In the genomic region with DNA sequence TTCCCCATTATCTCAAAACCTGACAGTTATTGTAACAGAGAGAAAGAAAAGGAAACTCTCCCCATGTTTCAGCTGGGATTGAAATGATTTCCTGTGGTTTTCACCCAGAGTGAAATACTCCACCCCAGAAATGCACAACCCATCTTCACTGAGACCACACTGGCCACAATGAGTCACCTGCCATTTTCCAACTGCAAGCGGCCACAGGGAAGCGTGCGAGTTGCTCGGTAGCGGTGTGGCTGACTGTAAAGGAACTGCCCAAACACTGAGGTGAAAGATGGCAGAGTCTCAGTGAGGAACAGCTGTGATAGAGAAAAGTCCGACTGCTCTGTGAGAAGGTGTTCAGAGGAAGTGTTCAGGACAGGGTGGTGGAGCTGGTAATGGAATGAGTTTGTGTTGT, we compare ENCODE assay signal across 34 mouse cellular contexts.
DNase-seq lines count a peak whose midpoint lies in the region; ATAC-seq and TF ChIP-seq lines count a peak whose summit lies in the region.
"Had no signal": no experiment of that assay in that cellular context is flagged by ENCODE, and none has a peak within 500 bp of the region (broad histone marks: within the 10 kb centered on the region; RNA-seq: fewer than 3 reads in every experiment).

No protein-coding gene starts in this region.

- dilution Hi-C loops in CH12.LX (cut with MboI; ENCODE audit: extremely low pct_ligation_motif_present, extremely low pct_unique_long_range_greater_than_20kb, low sequenced_read_pairs): no loop called here

- H3K4me3 ChIP-seq in midbrain, embryonic 13.5 days (replicated peaks): no peak overlapping the region
- H3K4me3 ChIP-seq in midbrain, postnatal 0 days (ENCODE audit: low read depth, low read length): no peak overlapping the region
- H3K4me3 ChIP-seq in CH12.LX (replicated peaks in 1 of 3; ENCODE audit: low read depth in 2 of 3, low read length in 2 of 3, poor library complexity in 1 of 3) (no peak overlapping the region), myocyte (no peak overlapping the region)
- H3K4me3 ChIP-seq in forebrain, embryonic 13.5 days: no peak overlapping the region
- H3K4me3 ChIP-seq in kidney, adult 2 months (ENCODE audit: insufficient read depth, low read depth, low read length): no peak overlapping the region
- H3K4me3 ChIP-seq in midbrain, embryonic 15.5 days: no peak overlapping the region
- H3K4me3 ChIP-seq: embryonic facial prominence, embryonic 12.5 days; forebrain, embryonic 10.5 days; gastrocnemius, adult 2 months; heart, embryonic 10.5 days; limb, embryonic 10.5 days; limb, embryonic 15.5 days; liver, embryonic 13.5 days; midbrain, embryonic 10.5 days; neural tube, embryonic 15.5 days had no signal

- no peaks in the 10 kb centered on the region for H3K27me3 ChIP-seq in midbrain, embryonic 13.5 days
- no peaks in the 10 kb centered on the region for H3K27me3 ChIP-seq in midbrain, postnatal 0 days (ENCODE audit: insufficient read depth, low read length)
- H3K27me3 ChIP-seq in CH12.LX (replicated peaks): no peaks in the 10 kb centered on the region
- H3K27me3 ChIP-seq in myocyte (ENCODE audit: control insufficient read depth, insufficient read depth, insufficient read length): no peaks in the 10 kb centered on the region
- no peaks in the 10 kb centered on the region for H3K27me3 ChIP-seq in forebrain, embryonic 13.5 days
- H3K27me3 ChIP-seq in kidney, adult 2 months (replicated peaks; ENCODE audit: control insufficient read depth, insufficient read depth, low read length): no peaks in the 10 kb centered on the region; the same call in 1 of the 2 replicates
- no peaks in the 10 kb centered on the region for H3K27me3 ChIP-seq in midbrain, embryonic 15.5 days (replicated peaks)
- H3K27me3 ChIP-seq: embryonic facial prominence, embryonic 12.5 days; limb, embryonic 15.5 days; liver, embryonic 13.5 days; neural tube, embryonic 15.5 days had no signal

- 0 out of 2 replicates have a peak, but pooled peaks cover 4% of the 10 kb centered on the region for H3K36me3 ChIP-seq in midbrain, embryonic 13.5 days
- H3K36me3 ChIP-seq in midbrain, postnatal 0 days (ENCODE audit: insufficient read depth, low read length): no peaks in the 10 kb centered on the region
- H3K36me3 ChIP-seq in CH12.LX (replicated peaks in 1 of 2; ENCODE audit: control insufficient read depth in 1 of 2, insufficient read depth in 1 of 2, low read length in 1 of 2) (no peaks in the 10 kb centered on the region), myocyte (ENCODE audit: control insufficient read depth, insufficient read depth) (no peaks in the 10 kb centered on the region)
- peaks cover 4% of the 10 kb centered on the region; the same call in 1 of the 2 replicates for H3K36me3 ChIP-seq in forebrain, embryonic 13.5 days (ENCODE audit: poor library complexity, severe bottlenecking)
- H3K36me3 ChIP-seq in kidney, adult 2 months (ENCODE audit: control insufficient read depth, insufficient read depth, low read length): no peaks in the 10 kb centered on the region
- H3K36me3 ChIP-seq in midbrain, embryonic 15.5 days (replicated peaks): no peaks in the 10 kb centered on the region
- H3K36me3 ChIP-seq: embryonic facial prominence, embryonic 12.5 days; forebrain, embryonic 10.5 days; heart, embryonic 10.5 days; limb, embryonic 10.5 days; limb, embryonic 15.5 days; liver, embryonic 13.5 days; midbrain, embryonic 10.5 days; neural tube, embryonic 15.5 days had no signal

- WGBS in midbrain, embryonic 13.5 days: 95% methylated on average over 6 of the region's 6 CpGs
- 88% methylated on average over 6 of the region's 6 CpGs for WGBS in midbrain, postnatal 0 days
- 85% methylated on average over 6 of the region's 6 CpGs for WGBS in forebrain, embryonic 13.5 days
- 81% methylated on average over 6 of the region's 6 CpGs for WGBS in kidney, adult 2 months
- WGBS in midbrain, embryonic 15.5 days: 94% methylated on average over 6 of the region's 6 CpGs

- H3K4me1 ChIP-seq in midbrain, embryonic 13.5 days (replicated peaks): no peaks in the 10 kb centered on the region; the same call in 1 of the 2 replicates
- H3K4me1 ChIP-seq in midbrain, postnatal 0 days (ENCODE audit: insufficient read depth, low read length): peaks cover 6% of the 10 kb centered on the region; the same call in 1 of the 2 replicates
- peaks cover 0 to 8% of the 10 kb centered on the region in 2 experiments; a peak in 2 of 4 replicates for H3K4me1 ChIP-seq in CH12.LX (ENCODE audit: control insufficient read depth in 1 of 2, insufficient read depth in 2 of 2)
- peaks cover 6% of the 10 kb centered on the region; the same call in 1 of the 2 replicates for H3K4me1 ChIP-seq in forebrain, embryonic 13.5 days
- no peaks in the 10 kb centered on the region for H3K4me1 ChIP-seq in kidney, adult 2 months (ENCODE audit: control insufficient read depth, insufficient read depth, low read length)
- peaks cover 3% of the 10 kb centered on the region; the same call in 1 of the 2 replicates for H3K4me1 ChIP-seq in midbrain, embryonic 15.5 days
- H3K4me1 ChIP-seq: embryonic facial prominence, embryonic 12.5 days; limb, embryonic 10.5 days had no signal

- no peak for TF ChIP-seq POLR2A in CH12.LX (IDR thresholded peaks at IDR 0.05; ENCODE audit: low read depth, low read length)
- TF ChIP-seq POLR2A in myocyte (IDR thresholded peaks at IDR 0.05; ENCODE audit: insufficient read length, low read depth): no peak
- TF ChIP-seq POLR2A in kidney, adult 2 months (IDR thresholded peaks at IDR 0.05; ENCODE audit: low read depth, low read length): no peak

- no peaks in the 10 kb centered on the region for H3K9me3 ChIP-seq in midbrain, embryonic 13.5 days
- H3K9me3 ChIP-seq in midbrain, postnatal 0 days (ENCODE audit: low read length): no peaks in the 10 kb centered on the region
- peaks cover 5% of the 10 kb centered on the region for H3K9me3 ChIP-seq in CH12.LX (replicated peaks; ENCODE audit: low read length)
- no peaks in the 10 kb centered on the region for H3K9me3 ChIP-seq in forebrain, embryonic 13.5 days (replicated peaks)
- no peaks in the 10 kb centered on the region for H3K9me3 ChIP-seq in midbrain, embryonic 15.5 days
- H3K9me3 ChIP-seq: embryonic facial prominence, embryonic 12.5 days; heart, embryonic 10.5 days; limb, embryonic 15.5 days; neural tube, embryonic 15.5 days had no signal

- TF ChIP-seq CTCF in midbrain, postnatal 0 days (IDR thresholded peaks at IDR 0.05): no peak
- TF ChIP-seq CTCF in CH12.LX (conservative IDR thresholded peaks at IDR 0.05 in 1 of 2, IDR thresholded peaks at IDR 0.05 in 1 of 2; ENCODE audit: low read depth in 2 of 2, low read length in 2 of 2): no peak
- no peak for TF ChIP-seq CTCF in kidney, adult 2 months (conservative IDR thresholded peaks at IDR 0.05; ENCODE audit: insufficient read depth, insufficient read length, low read depth, low read length)

- TF ChIP-seq EP300 in CH12.LX (IDR thresholded peaks at IDR 0.05; ENCODE audit: low read length): no peak; the same call in 1 of the 2 replicates

- H3ac ChIP-seq in myocyte (ENCODE audit: control insufficient read depth, insufficient read length): no peak overlapping the region

- no peak for TF ChIP-seq RAD21 in CH12.LX (IDR thresholded peaks at IDR 0.05; ENCODE audit: low read depth, low read length)

- H3K9ac ChIP-seq in midbrain, embryonic 13.5 days (replicated peaks): no peak overlapping the region
- H3K9ac ChIP-seq in midbrain, postnatal 0 days (replicated peaks; ENCODE audit: low read length, poor library complexity, severe bottlenecking): no peak overlapping the region
- H3K9ac ChIP-seq in CH12.LX (ENCODE audit: insufficient read depth, low read depth): no peak overlapping the region
- H3K9ac ChIP-seq in forebrain, embryonic 13.5 days: no peak overlapping the region
- no peak overlapping the region for H3K9ac ChIP-seq in midbrain, embryonic 15.5 days
- H3K9ac ChIP-seq: embryonic facial prominence, embryonic 12.5 days; limb, embryonic 15.5 days; liver, embryonic 13.5 days; neural tube, embryonic 15.5 days had no signal

- no peak overlapping the region for H3K4me2 ChIP-seq in midbrain, embryonic 13.5 days (replicated peaks)
- no peak overlapping the region for H3K4me2 ChIP-seq in midbrain, postnatal 0 days (ENCODE audit: low read depth, low read length, poor library complexity, severe bottlenecking)
- H3K4me2 ChIP-seq in CH12.LX (ENCODE audit: insufficient read depth, low read depth, poor library complexity, severe bottlenecking) (no peak overlapping the region), myocyte (ENCODE audit: low read depth) (peak overlapping the region; percentile 58)
- H3K4me2 ChIP-seq in forebrain, embryonic 13.5 days: no peak overlapping the region
- H3K4me2 ChIP-seq in midbrain, embryonic 15.5 days: no peak overlapping the region
- H3K4me2 ChIP-seq: embryonic facial prominence, embryonic 12.5 days; limb, embryonic 15.5 days; liver, embryonic 13.5 days; neural tube, embryonic 15.5 days had no signal

- in situ Hi-C loops in CH12.LX (cut with MboI; ENCODE audit: low pct_ligation_motif_present, low pct_unique_long_range_greater_than_20kb, low sequenced_read_pairs): no loop called here

- no peak for DNase-seq in midbrain, postnatal 0 days (ENCODE audit: low spot score)
- peak; percentile 45 for DNase-seq in CH12.LX (ENCODE audit: extremely low read depth)
- DNase-seq in fibroblast of lung, adult 2 months (ENCODE audit: low read depth): peak; percentile 7
- DNase-seq in kidney, adult 2 months: no peak
- DNase-seq: adrenal gland, postnatal 36 days; cerebellum, adult 8-10 months; cerebellum, postnatal 36 days; embryo, embryonic 11 days; gastrocnemius, adult 2 months; gastrocnemius, postnatal 36 days; heart, postnatal 10 days; kidney, adult 18-20 months; layer of hippocampus, postnatal 36 days; liver, embryonic 13.5 days; lung, adult 18-20 months; lung, postnatal 4 days; right cerebral cortex, postnatal 25 days; spleen, adult 18-20 months; thymus, postnatal 14 days had no signal

- ATAC-seq in midbrain, embryonic 13.5 days: no peak
- no peak for ATAC-seq in midbrain, postnatal 0 days (ENCODE audit: low FRiP score)
- ATAC-seq in forebrain, embryonic 13.5 days: no peak
- ATAC-seq in midbrain, embryonic 15.5 days (replicated peaks): no peak
- ATAC-seq: CD4-positive, CD25-positive, alpha-beta regulatory T cell, adult 4 months; forebrain, embryonic 16.5 days; hindbrain, embryonic 16.5 days; lung, postnatal 0 days had no signal

- 0 out of 2 replicates have a peak overlapping the region, but pooled peaks have one; percentile 3 for H3K27ac ChIP-seq in midbrain, embryonic 13.5 days
- H3K27ac ChIP-seq in midbrain, postnatal 0 days (ENCODE audit: low read depth, low read length): no peak overlapping the region
- H3K27ac ChIP-seq in CH12.LX (ENCODE audit: insufficient read depth, low read depth): no peak overlapping the region
- no peak overlapping the region for H3K27ac ChIP-seq in forebrain, embryonic 13.5 days
- H3K27ac ChIP-seq in kidney, adult 2 months (ENCODE audit: insufficient read depth, low read depth, low read length): no peak overlapping the region
- no peak overlapping the region for H3K27ac ChIP-seq in midbrain, embryonic 15.5 days
- H3K27ac ChIP-seq: embryonic facial prominence, embryonic 12.5 days; forebrain, embryonic 10.5 days; gastrocnemius, adult 2 months; limb, embryonic 10.5 days; limb, embryonic 15.5 days; liver, embryonic 13.5 days; midbrain, embryonic 10.5 days; neural tube, embryonic 15.5 days had no signal

- no peaks in the 10 kb centered on the region for H3K79me2 ChIP-seq in CH12.LX (replicated peaks; ENCODE audit: control insufficient read depth, extremely low read depth, insufficient read depth, poor library complexity, severe bottlenecking)
- H3K79me2 ChIP-seq in myocyte (ENCODE audit: control insufficient read depth, insufficient read depth): no peaks in the 10 kb centered on the region

Comparison
In these comparisons a context has a peak if more than half of its experiments do, and no peak if none do; other contexts are left out.
1. DNase-seq: peak in CH12.LX (single experiment) and fibroblast of lung, adult 2 months (single experiment); none in midbrain, postnatal 0 days (single experiment) and kidney, adult 2 months (single experiment).